Mouse (Mus musculus): Measurements from ENCODE around the gene Gm20219.
A peak's percentile ranks its signal among the peaks of the same experiment; 100 is the strongest.

Gene Gm20219

GRCm38 (mm10) chr17:56554122-56554551 lies at the start of gene Gm20219:
Gm20219 (minus strand) TSS chr17:56554387.
- DNase-seq (ENCODE audit: low spot score in 2 of 2), result peak; percentile 68 to 81

- DNase-seq (ENCODE audit: low spot score in 2 of 2), result no peak
Observed at GRCm38 (mm10) chr17:56604070-56604380, 49.8 kb upstream of the Gm20219 start.

DNA sequence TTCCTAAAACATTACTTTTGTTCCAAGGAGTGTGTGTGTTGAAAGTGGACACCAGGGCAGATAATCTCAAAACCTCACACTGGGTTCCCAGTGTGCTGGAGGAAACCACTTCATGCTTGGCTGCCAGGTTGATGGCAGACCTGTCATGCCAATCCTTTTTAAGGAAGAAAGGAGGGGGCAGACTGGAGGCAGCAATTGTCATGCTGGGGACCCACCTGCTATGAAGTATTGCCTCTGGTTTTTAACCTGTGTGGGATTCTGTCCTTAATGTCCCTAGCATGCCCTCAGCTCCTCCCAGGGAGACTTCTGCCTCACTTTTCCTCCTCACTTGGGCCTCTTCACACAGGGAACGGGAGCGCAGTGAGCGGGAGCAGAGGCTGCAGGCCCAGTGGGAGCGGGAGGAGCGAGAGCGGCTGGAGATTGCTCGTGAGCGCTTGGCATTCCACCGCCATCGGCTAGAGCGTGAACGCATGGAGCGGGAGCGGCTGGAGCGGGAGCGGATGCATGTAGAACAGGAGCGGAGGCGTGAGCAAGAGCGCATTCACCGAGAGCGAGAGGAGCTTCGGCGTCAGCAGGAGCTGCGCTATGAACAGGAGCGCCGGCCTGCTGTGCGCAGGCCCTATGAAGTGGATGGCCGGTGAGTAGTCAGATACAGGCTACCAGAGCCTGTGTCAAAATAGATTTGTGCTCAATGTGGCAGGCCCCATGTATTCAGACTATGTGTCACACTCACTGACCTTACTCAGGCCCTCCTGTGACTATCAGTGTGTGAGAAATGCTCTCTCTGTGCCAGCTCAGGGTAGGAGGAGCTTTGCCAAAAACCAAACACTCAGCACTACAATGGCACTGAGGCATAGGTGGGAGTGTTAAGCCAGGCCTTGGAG lies 49.2 kb upstream of the Gm20219 start:
- DNase-seq (ENCODE audit: low spot score in 2 of 2), result no peak

GRCm38 (mm10) chr17:56593527-56594271 lies 39.5 kb upstream of the Gm20219 start:
- no peak for DNase-seq (ENCODE audit: low spot score in 2 of 2)

- DNase-seq (ENCODE audit: low spot score in 2 of 2), result no peak
Observed at GRCm38 (mm10) chr17:56592553-56592952, 38.4 kb upstream of the Gm20219 start.

- DNase-seq (ENCODE audit: low spot score in 2 of 2), result no peak
Observed at GRCm38 (mm10) chr17:56588921-56589320, 34.7 kb upstream of the Gm20219 start.

- no peak for DNase-seq (ENCODE audit: low spot score in 2 of 2)
Observed at GRCm38 (mm10) chr17:56587773-56588172, 33.6 kb upstream of the Gm20219 start.

GRCm38 (mm10) chr17:56585171-56585821 lies 31.1 kb upstream of the Gm20219 start:
- DNase-seq (ENCODE audit: low spot score in 2 of 2), result peak in 1 of 2 experiments; percentile 38

- peak; percentile 98 to 99 for DNase-seq (ENCODE audit: low spot score in 2 of 2)
Observed at GRCm38 (mm10) chr17:56584257-56585130, 30.3 kb upstream of the Gm20219 start, which contains the start of the genes Safb2 and Safb. Safb2 (minus strand) TSS chr17:56584585. Safb (plus strand) TSS chr17:56584825.

DNA sequence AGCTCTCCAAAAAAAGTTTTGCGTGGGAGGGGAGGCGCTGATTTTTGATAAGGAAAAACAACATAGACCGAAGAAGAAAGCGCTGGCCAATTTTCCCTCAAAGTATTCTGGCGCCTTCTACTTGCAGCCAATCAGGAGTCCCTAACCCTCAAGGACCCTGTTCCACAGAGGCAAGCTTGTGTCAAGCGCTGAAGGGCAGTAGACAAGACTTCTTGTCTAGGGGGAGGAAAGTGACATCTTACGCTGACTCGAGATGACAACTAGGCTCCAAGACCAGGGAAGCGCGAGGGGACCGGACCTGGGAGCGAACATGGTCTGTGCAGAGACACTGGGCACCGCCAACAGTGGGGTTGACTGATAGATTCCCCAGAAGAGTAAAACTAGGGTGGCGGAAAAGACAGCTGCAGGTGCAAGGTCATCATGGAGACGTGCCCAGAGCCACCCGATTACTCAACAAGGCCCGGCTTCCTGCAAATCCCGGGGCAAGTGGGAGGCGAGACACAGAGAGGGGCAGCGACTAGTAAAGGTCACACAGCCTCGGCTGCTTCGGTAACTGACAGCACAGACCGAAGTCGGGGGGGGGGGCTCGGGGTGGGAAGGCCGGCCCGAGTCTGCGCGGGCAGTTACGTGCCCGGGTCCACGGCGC lies 29.5 kb upstream of the Gm20219 start:
- DNase-seq (ENCODE audit: low spot score in 2 of 2), result peak in 1 of 2 experiments; percentile 50

- no peak for DNase-seq (ENCODE audit: low spot score in 2 of 2)
Observed at GRCm38 (mm10) chr17:56583071-56583470, 28.9 kb upstream of the Gm20219 start.

GRCm38 (mm10) chr17:56572939-56573338 lies 18.8 kb upstream of the Gm20219 start:
- no peak for DNase-seq (ENCODE audit: low spot score in 2 of 2)

DNA sequence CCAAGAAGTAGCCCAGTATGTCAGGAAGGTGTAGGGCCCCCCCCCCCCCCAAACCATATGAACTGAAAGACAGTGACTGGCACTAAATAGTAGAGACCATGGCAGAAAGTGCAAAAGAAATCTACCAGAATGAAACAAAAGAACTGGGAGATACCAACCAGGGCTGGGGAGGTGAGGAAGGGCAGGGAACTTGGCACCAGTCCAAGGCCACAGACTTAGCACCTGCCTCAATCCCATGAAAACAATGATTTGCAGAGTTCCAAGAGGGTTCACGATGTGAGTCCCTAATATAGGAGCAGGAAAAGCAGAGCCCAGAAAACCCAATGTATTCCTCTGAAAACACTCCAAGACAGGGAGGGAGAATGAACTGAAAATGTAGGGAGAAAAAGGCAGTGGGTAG lies 18.0 kb upstream of the Gm20219 start:
- no peak for DNase-seq (ENCODE audit: low spot score in 2 of 2)

DNA sequence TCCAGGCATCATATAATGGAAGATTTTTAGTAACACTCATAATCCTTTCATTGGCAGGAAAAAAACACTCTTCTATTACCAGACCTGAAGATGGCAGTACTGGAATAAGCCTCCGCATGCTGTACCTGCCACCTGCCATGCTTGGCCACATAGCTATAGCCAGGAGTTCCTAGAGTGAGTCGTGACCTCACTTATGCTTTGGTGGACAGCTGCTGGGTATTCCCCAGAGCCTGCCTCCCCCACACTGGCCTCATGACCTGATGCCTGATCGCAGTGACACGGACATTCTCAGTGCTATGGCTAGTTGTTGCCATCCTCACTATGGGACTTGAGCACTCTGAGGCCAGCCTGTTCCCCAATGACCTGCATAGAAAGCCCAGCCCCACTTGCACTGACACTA lies 16.1 kb upstream of the Gm20219 start:
- DNase-seq (ENCODE audit: low spot score in 2 of 2), result no peak

DNA sequence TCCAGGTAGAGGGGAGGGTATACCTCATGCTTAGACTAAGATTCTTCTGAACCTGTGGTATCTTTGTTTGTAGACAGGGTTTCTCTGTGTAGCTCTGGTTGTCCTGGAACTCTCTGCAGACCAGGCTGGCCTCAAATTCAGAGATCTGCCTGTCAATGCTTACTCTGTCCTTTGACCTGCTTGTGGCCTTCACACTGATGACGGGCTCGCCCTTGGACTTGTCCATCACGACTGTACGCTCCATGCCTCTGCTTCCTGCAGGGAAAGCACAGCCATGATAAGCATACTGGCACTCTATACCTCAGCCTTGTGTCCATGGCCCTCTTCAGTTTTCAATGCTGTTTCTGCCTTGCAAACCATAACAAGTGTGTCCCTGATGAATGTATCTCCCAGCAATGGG lies 13.2 kb upstream of the Gm20219 start:
- no peak for DNase-seq (ENCODE audit: low spot score in 2 of 2)

DNA sequence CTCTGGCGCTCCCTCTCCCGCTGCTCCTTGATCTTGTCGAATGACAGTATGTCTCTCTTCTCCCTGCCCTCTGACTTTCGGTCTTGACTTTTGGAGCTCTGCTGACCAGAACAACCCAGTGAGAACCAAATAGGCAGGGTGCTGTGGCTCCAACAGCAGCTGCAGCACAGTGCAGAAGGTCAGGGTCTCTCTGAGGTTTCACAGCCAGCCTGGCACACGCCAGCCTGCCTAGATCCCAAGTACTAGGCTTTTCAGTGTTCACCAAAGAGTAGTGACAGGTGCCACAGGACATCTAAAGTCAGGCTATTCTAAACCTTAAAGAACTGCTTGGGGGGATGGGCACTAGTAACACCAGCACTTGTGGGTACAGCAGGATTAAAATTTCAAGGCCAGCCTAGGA lies 12.7 kb upstream of the Gm20219 start:
- no peak for DNase-seq (ENCODE audit: low spot score in 2 of 2)

GRCm38 (mm10) chr17:56566293-56566692 lies 12.1 kb upstream of the Gm20219 start:
- no peak for DNase-seq (ENCODE audit: low spot score in 2 of 2)

DNA sequence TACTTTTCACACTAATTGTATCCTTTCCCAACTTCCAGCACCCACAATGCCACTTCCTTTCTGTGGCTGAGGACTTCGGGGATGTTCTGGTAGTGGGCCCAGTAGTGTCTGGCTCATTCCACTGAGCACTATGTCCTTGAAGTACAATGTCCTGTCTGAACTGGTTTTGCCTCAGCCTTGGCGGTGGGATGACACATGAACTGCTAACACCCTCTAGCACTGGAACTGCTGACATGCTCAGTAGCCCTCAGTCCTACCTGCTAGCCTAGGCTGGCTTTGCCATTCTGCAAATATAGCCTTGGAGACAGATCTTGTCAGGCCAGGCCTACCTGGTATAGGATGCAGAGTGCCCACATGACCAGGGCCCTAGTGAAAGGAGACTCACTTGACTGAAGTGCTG lies 7.7 kb upstream of the Gm20219 start:
- no peak for DNase-seq (ENCODE audit: low spot score in 2 of 2)

GRCm38 (mm10) chr17:56560131-56560530 lies 5.9 kb upstream of the Gm20219 start:
- DNase-seq (ENCODE audit: low spot score in 2 of 2), result no peak

- no peak for DNase-seq (ENCODE audit: low spot score in 2 of 2)
Observed at GRCm38 (mm10) chr17:56559386-56559785, 5.2 kb upstream of the Gm20219 start.

DNA sequence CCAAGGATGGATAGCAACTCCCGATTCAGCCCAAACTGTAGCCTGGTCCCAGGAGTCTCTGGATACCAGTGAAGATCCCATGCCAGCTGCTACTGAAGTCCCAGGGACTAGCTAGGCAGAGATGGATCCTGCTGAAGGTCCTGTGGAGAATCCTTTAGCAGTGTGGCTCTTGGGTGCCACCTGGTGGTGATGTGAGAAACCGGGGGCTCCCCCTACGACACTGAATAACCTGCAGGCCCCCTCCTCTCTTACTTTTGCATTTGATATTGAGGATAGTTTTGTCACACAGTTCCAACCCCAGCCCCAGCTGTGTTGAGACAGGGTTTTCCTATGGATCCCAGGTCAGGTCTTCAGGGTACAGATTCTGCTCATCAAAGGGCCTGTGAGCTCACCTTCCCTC lies 4.3 kb upstream of the Gm20219 start:
- peak; percentile 29 to 44 for DNase-seq (ENCODE audit: low spot score in 2 of 2)
